Mouse (Mus musculus): ENCODE data around the gene Pgbd5. TPM values are rescaled to one million over a fixed set of nuclear protein-coding genes. Genes with fewer than 3 reads are reported as not detected.

Gene Pgbd5
- polyA plus RNA-seq (2014; fragmentation: Nextera tagmentation; extraction: Ambion mirVana), result 4.9 and 6.1 TPM in 2 replicates

DNA sequence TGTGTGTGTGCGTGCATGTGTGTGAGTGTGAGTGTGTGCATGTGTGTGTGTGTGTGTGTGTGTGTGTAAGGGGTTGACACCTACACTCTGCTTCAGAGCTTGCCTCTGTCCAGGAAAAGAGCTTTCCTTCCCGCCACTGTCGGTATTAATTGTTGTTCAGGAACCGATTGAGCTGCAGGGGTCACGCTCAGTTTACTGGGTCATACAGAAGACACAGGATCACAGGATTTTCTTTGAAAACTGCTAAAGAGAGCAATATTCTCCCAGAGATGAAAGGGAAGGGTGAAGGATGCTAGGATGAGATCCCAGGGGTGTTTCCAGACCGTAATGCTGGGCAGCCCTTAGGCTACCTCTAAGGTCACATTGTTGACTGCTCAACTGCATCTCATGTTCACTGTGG lies at the start of gene Pgbd5:
TSS of gene Pgbd5 (minus strand) at position 101 of the 400 bp plus-strand sequence.
- DNase-seq (ENCODE audit: low spot score), result no peak
- H3K27me3 ChIP-seq (ENCODE audit: control insufficient read depth, insufficient read depth, low read length), result no peaks in the 10 kb centered on the region
- WGBS, result 79% methylated on average over 6 of the region's 6 CpGs
- no peaks in the 10 kb centered on the region for H3K36me3 ChIP-seq (ENCODE audit: control insufficient read depth, insufficient read depth, low read length)
- no peaks in the 10 kb centered on the region for H3K9me3 ChIP-seq (ENCODE audit: control insufficient read depth, low read length)
- no peak within 1 kb of the TSS for H3K27ac ChIP-seq (ENCODE audit: low read depth, low read length)
- no peaks in the 10 kb centered on the region for H3K4me1 ChIP-seq (ENCODE audit: control insufficient read depth, insufficient read depth, low read length)
- H3K4me2 ChIP-seq (ENCODE audit: low read depth), result no peak within 1 kb of the TSS
- no peak within 1 kb of the TSS for H3K9ac ChIP-seq (ENCODE audit: low read length)
- no peak for ATAC-seq (ENCODE audit: insufficient read depth, low FRiP score, low TSS enrichment)
- H3K4me3 ChIP-seq (ENCODE audit: low read depth, low read length), result no peak within 1 kb of the TSS

DNA sequence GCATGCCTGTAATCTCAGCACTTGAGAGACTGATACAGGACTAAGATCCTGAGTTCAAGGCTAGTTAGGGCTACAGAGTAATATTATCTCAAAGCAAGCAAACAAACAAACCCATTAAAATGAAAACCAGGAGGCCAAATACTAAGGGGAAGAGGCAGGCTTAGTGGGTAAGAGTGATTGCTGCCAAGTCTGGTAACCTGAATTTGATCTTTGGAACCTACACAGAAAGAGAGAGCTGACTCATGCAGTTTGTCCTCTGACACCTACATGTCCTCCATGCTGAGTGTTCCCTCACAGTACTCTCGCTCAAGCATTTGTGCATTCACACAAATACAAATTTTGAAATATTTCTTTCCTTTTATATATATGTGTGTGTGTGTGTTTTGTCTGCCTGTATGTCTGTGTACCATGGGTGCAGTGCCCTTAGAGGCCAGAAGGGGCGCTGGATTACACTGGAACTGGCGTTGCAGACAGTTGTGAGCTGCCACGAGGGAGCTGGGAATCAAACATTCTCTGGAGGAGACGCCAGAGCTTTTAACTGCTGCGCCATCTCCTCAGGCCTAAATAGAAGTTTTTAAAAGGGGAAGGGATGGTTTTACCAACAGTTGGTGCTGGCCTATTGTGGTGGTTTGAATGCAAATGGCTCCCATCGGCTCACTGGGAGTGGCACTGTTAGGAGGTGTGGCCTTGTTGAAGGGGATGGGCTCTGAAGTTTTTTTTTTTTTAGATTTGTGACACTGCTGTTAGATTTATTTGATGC lies 44.1 kb upstream of the Pgbd5 start:
- no peak for ATAC-seq (ENCODE audit: insufficient read depth, low FRiP score, low TSS enrichment)

DNA sequence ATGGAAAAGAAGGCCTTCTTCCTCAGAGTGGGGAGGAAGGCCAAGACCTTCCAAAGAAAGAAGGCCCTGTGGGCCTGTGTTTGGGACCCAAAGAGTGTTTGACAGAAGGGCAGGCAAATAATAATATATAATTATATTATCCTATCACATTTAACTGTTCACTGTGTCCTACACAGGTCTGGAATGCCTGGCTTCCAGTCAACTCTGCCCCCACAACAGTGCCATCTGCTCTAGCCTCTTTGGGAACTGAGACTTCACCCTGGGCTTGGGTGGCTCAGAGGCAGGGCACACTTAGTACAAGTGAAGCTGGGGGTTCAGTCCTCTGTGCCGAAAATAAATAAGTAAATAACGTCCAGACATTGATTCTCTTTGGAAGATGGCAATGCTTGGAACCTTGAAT lies 43.3 kb upstream of the Pgbd5 start:
- no peaks in the 10 kb centered on the region for H3K9me3 ChIP-seq (ENCODE audit: control insufficient read depth, low read length)
- H3K36me3 ChIP-seq (ENCODE audit: control insufficient read depth, insufficient read depth, low read length), result no peaks in the 10 kb centered on the region
- H3K4me1 ChIP-seq (ENCODE audit: control insufficient read depth, insufficient read depth, low read length), result no peaks in the 10 kb centered on the region
- DNase-seq (ENCODE audit: low spot score), result no peak
- no peak overlapping the region for H3K9ac ChIP-seq (ENCODE audit: low read length)
- H3K4me2 ChIP-seq (ENCODE audit: low read depth), result no peak overlapping the region
- 88% methylated on average over 2 of the region's 2 CpGs for WGBS
- H3K4me3 ChIP-seq (ENCODE audit: low read depth, low read length), result no peak overlapping the region
- no peak for ATAC-seq (ENCODE audit: insufficient read depth, low FRiP score, low TSS enrichment)
- H3K27me3 ChIP-seq (ENCODE audit: control insufficient read depth, insufficient read depth, low read length), result no peaks in the 10 kb centered on the region
- no peak overlapping the region for H3K27ac ChIP-seq (ENCODE audit: low read depth, low read length)

More for the DNA sequence above, 44.1 kb upstream of the Pgbd5 start:
- H3K9me3 ChIP-seq (ENCODE audit: control insufficient read depth, low read length), result no peaks in the 10 kb centered on the region
- WGBS, result 70% methylated on average over 7 of the region's 7 CpGs
- H3K4me3 ChIP-seq (ENCODE audit: low read depth, low read length), result no peak overlapping the region
- no peaks in the 10 kb centered on the region for H3K27me3 ChIP-seq (ENCODE audit: control insufficient read depth, insufficient read depth, low read length)
- no peak overlapping the region for H3K27ac ChIP-seq (ENCODE audit: low read depth, low read length)
- H3K4me2 ChIP-seq (ENCODE audit: low read depth), result no peak overlapping the region
- H3K36me3 ChIP-seq (ENCODE audit: control insufficient read depth, insufficient read depth, low read length), result no peaks in the 10 kb centered on the region
- no peak for DNase-seq (ENCODE audit: low spot score)
- H3K4me1 ChIP-seq (ENCODE audit: control insufficient read depth, insufficient read depth, low read length), result no peaks in the 10 kb centered on the region
- H3K9ac ChIP-seq (ENCODE audit: low read length), result no peak overlapping the region

DNA sequence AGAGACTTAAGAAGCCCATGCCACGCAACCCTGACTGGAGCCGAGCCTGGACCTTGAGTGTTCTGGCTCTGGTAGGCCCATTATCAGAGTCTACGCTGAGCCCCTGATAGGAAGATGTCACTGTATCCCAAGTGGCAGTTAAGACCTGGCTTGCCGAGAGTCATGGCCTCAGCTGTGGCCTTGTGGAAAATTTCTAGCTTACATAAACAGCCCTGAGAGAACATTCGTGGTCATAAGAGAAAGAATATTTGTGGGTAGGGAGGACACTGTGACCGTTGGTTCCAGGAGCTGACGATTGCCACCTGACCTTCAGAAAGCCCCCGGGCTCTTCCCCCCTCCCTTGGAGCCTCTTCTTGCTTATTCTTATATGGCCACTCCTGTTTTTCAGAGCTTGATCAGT lies 40.9 kb upstream of the Pgbd5 start:
- DNase-seq (ENCODE audit: low spot score), result no peak
- Histone ChIP-seq H3K4me3 (ENCODE audit: low read depth, low read length) (no peak overlapping the region), H3K9me3 (ENCODE audit: control insufficient read depth, low read length) (no peaks in the 10 kb centered on the region), H3K27me3 (ENCODE audit: control insufficient read depth, insufficient read depth, low read length) (no peaks in the 10 kb centered on the region), H3K36me3 (ENCODE audit: control insufficient read depth, insufficient read depth, low read length) (no peaks in the 10 kb centered on the region), H3K27ac (ENCODE audit: low read depth, low read length) (no peak overlapping the region), H3K4me2 (ENCODE audit: low read depth) (no peak overlapping the region), H3K4me1 (ENCODE audit: control insufficient read depth, insufficient read depth, low read length) (peaks cover 3% of the 10 kb centered on the region; the same call in 1 of the 2 replicates), H3K9ac (ENCODE audit: low read length) (no peak overlapping the region)
- WGBS, result 83% methylated on average over 8 of the region's 8 CpGs
- no peak for ATAC-seq (ENCODE audit: insufficient read depth, low FRiP score, low TSS enrichment)

DNA sequence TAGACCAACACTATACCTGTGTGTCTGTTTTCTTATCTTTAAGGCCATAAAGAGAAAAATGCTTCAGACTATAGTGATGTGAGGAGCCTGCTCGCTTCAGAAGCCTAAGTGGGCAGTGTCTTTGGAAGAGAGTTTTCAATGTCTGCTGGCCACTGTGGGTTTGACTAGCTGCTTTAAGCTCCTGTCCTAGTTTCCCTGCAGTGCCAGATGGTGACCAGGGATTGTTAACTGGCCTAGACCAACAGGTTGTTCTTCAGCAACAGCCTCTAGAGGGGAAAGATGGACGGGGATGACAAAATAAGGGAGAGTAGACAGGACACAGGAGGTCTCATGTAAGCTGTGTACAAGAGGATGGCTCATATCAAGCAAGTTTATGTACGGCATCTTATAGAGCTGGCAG lies 39.8 kb upstream of the Pgbd5 start:
- Histone ChIP-seq H3K4me2 (ENCODE audit: low read depth) (no peak overlapping the region), H3K4me3 (ENCODE audit: low read depth, low read length) (no peak overlapping the region), H3K27ac (ENCODE audit: low read depth, low read length) (no peak overlapping the region), H3K27me3 (ENCODE audit: control insufficient read depth, insufficient read depth, low read length) (no peaks in the 10 kb centered on the region), H3K9ac (ENCODE audit: low read length) (no peak overlapping the region), H3K4me1 (ENCODE audit: control insufficient read depth, insufficient read depth, low read length) (peaks cover 3% of the 10 kb centered on the region; the same call in 1 of the 2 replicates), H3K9me3 (ENCODE audit: control insufficient read depth, low read length) (no peaks in the 10 kb centered on the region), H3K36me3 (ENCODE audit: control insufficient read depth, insufficient read depth, low read length) (no peaks in the 10 kb centered on the region)
- WGBS, result 69% methylated on average over 3 of the region's 3 CpGs
- no peak for DNase-seq (ENCODE audit: low spot score)
- no peak for ATAC-seq (ENCODE audit: insufficient read depth, low FRiP score, low TSS enrichment)

DNA sequence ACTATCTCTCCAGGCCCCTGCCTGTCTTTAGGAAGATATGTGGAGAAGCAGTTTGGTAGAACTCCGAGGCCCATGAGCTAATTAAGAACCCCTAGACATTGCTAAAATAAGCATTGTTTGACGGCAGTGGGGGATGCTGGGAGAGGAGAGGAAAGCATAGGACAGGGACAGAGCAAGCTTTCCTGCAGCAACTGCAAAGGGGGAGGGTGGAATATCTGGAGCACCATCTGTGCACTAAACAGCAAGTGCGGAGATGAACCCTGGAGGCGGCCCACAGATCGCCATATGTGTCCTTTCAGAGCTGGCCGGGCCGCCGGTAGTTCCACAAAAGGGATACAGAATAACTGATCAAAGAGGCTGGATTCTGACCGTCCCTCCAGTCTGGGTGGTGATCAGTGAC lies 37.2 kb upstream of the Pgbd5 start:
- no peaks in the 10 kb centered on the region for H3K27me3 ChIP-seq (ENCODE audit: control insufficient read depth, insufficient read depth, low read length)
- H3K9me3 ChIP-seq (ENCODE audit: control insufficient read depth, low read length), result no peaks in the 10 kb centered on the region
- ATAC-seq (ENCODE audit: insufficient read depth, low FRiP score, low TSS enrichment) (no peak), DNase-seq (ENCODE audit: low spot score) (peak; percentile 45)
- no peak overlapping the region for H3K4me2 ChIP-seq (ENCODE audit: low read depth)
- peak overlapping the region; percentile 27; the same call in 1 of the 2 replicates for H3K27ac ChIP-seq (ENCODE audit: low read depth, low read length)
- 31% methylated on average over 9 of the region's 9 CpGs for WGBS
- H3K36me3 ChIP-seq (ENCODE audit: control insufficient read depth, insufficient read depth, low read length), result no peaks in the 10 kb centered on the region
- H3K4me1 ChIP-seq (ENCODE audit: control insufficient read depth, insufficient read depth, low read length), result peaks cover 3% of the 10 kb centered on the region; the same call in 1 of the 2 replicates
- H3K9ac ChIP-seq (ENCODE audit: low read length), result no peak overlapping the region; the same call in 1 of the 2 replicates
- H3K4me3 ChIP-seq (ENCODE audit: low read depth, low read length), result no peak overlapping the region

DNA sequence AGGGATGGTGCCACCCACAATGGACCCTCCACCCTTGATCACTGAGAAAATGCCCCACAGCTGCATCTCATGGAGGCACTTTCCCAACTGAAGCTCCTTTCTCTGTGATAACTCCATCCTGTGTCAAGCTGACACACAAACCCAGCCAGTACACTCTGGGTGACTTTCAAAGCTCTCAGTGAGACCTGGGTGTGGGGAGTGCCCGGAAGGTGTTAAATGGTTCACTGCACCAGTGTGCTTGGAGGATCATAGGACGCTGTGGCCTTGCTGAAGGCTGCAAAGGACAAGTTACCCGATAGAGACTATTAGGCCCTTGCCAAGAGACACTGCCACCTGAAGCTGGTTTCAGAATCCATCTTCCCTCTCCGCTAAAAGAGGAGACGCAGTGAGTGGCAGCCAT lies 36.2 kb upstream of the Pgbd5 start:
- no peaks in the 10 kb centered on the region for H3K9me3 ChIP-seq (ENCODE audit: control insufficient read depth, low read length)
- no peak overlapping the region for H3K4me3 ChIP-seq (ENCODE audit: low read depth, low read length)
- H3K36me3 ChIP-seq (ENCODE audit: control insufficient read depth, insufficient read depth, low read length), result no peaks in the 10 kb centered on the region
- H3K4me1 ChIP-seq (ENCODE audit: control insufficient read depth, insufficient read depth, low read length), result peaks cover 3% of the 10 kb centered on the region; the same call in 1 of the 2 replicates
- no peak overlapping the region for H3K27ac ChIP-seq (ENCODE audit: low read depth, low read length)
- H3K9ac ChIP-seq (ENCODE audit: low read length), result no peak overlapping the region
- ATAC-seq (ENCODE audit: insufficient read depth, low FRiP score, low TSS enrichment) (no peak), DNase-seq (ENCODE audit: low spot score) (no peak)
- H3K4me2 ChIP-seq (ENCODE audit: low read depth), result no peak overlapping the region
- no peaks in the 10 kb centered on the region for H3K27me3 ChIP-seq (ENCODE audit: control insufficient read depth, insufficient read depth, low read length)
- 78% methylated on average over 5 of the region's 5 CpGs for WGBS

DNA sequence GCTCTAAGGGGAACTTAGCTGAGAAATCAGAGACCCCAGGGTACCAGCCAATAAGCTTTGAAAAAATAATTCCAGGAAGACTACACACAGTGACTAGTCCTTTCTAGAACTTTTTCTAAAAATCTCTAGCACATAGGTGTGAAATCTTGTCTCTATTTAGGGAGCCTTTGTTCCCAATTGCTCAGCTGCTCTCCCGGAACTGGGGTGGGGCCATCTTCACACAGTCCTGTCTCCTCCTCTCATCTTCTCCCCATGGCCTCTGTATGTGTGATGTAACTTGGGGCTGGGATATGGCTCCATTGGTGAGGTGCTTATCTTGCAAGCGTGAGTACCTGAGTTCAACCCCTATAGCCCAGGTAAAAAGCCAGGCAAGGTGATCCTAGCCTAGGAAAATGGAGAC lies 25.2 kb upstream of the Pgbd5 start:
- Histone ChIP-seq H3K9me3 (ENCODE audit: control insufficient read depth, low read length) (no peaks in the 10 kb centered on the region), H3K4me2 (ENCODE audit: low read depth) (no peak overlapping the region), H3K36me3 (ENCODE audit: control insufficient read depth, insufficient read depth, low read length) (no peaks in the 10 kb centered on the region), H3K4me3 (ENCODE audit: low read depth, low read length) (no peak overlapping the region), H3K9ac (ENCODE audit: low read length) (no peak overlapping the region), H3K27me3 (ENCODE audit: control insufficient read depth, insufficient read depth, low read length) (no peaks in the 10 kb centered on the region), H3K4me1 (ENCODE audit: control insufficient read depth, insufficient read depth, low read length) (no peaks in the 10 kb centered on the region), H3K27ac (ENCODE audit: low read depth, low read length) (no peak overlapping the region)
- WGBS, result 76% methylated on average over 2 of the region's 2 CpGs
- ATAC-seq (ENCODE audit: insufficient read depth, low FRiP score, low TSS enrichment), result no peak
- DNase-seq (ENCODE audit: low spot score), result no peak

DNA sequence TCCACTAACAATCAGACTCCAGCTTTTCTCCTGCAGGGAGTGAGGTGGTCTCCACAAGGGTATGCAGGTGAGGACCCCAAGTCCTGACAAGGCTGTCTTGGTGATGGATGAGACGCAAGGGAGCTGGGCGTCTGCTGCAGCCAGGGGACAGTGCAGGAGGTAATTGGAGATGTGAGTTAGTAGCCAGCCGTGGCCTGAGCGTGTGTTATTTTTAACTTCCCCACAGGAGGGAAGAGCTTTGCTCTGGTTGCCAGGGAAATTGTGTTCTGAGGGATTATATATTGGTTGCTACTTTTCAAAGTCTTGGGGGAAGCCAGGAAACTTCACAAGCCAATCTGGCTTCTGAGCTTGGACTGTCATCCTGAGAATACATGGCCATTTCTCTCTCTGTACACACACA lies 23.7 kb upstream of the Pgbd5 start:
- no peak overlapping the region for H3K4me3 ChIP-seq (ENCODE audit: low read depth, low read length)
- no peak overlapping the region for H3K9ac ChIP-seq (ENCODE audit: low read length)
- 40% methylated on average over 4 of the region's 4 CpGs for WGBS
- DNase-seq (ENCODE audit: low spot score) (no peak), ATAC-seq (ENCODE audit: insufficient read depth, low FRiP score, low TSS enrichment) (no peak)
- no peaks in the 10 kb centered on the region for H3K27me3 ChIP-seq (ENCODE audit: control insufficient read depth, insufficient read depth, low read length)
- no peaks in the 10 kb centered on the region for H3K4me1 ChIP-seq (ENCODE audit: control insufficient read depth, insufficient read depth, low read length)
- no peak overlapping the region for H3K4me2 ChIP-seq (ENCODE audit: low read depth)
- H3K9me3 ChIP-seq (ENCODE audit: control insufficient read depth, low read length), result no peaks in the 10 kb centered on the region
- no peaks in the 10 kb centered on the region for H3K36me3 ChIP-seq (ENCODE audit: control insufficient read depth, insufficient read depth, low read length)
- H3K27ac ChIP-seq (ENCODE audit: low read depth, low read length), result no peak overlapping the region

All from neural tube, embryonic 11.5 days (tissue).